Mouse (Mus musculus): ENCODE data around the gene Ocrl. TPM values are rescaled to one million over a fixed set of nuclear protein-coding genes. Genes with fewer than 3 reads are reported as not detected.

Ocrl gene
- total and polyA plus RNA-seq, 2 experiments from 2014 or later: 30.9 to 38.8 TPM

GRCm38 (mm10) chrX:47988024-47988423 is 75.8 kb downstream of the Ocrl start:
- Histone ChIP-seq H3K4me3 (ENCODE audit: low read depth, low read length) (no peak overlapping the region), H3K27me3 (ENCODE audit: insufficient read depth, low read length) (no peaks in the 10 kb centered on the region), H3K4me2 (ENCODE audit: low read depth, low read length, poor library complexity, severe bottlenecking) (no peak overlapping the region), H3K27ac (ENCODE audit: low read depth, low read length) (no peak overlapping the region), H3K36me3 (ENCODE audit: insufficient read depth, low read length) (no peaks in the 10 kb centered on the region), H3K9me3 (ENCODE audit: low read length) (no peaks in the 10 kb centered on the region), H3K9ac (replicated peaks; ENCODE audit: low read length, poor library complexity, severe bottlenecking) (no peak overlapping the region), H3K4me1 (ENCODE audit: insufficient read depth, low read length) (no peaks in the 10 kb centered on the region)
- DNase-seq (ENCODE audit: low spot score) (no peak), ATAC-seq (ENCODE audit: low FRiP score) (no peak)
- 82% methylated on average over 8 of the region's 8 CpGs for WGBS
- TF ChIP-seq CTCF (IDR thresholded peaks at IDR 0.05): no peak

GRCm38 (mm10) chrX:47992606-47993005 is 80.4 kb downstream of the Ocrl start:
- 28% methylated on average over 8 of the region's 8 CpGs for WGBS
- Histone ChIP-seq H3K27ac (ENCODE audit: low read depth, low read length) (no peak overlapping the region), H3K4me2 (ENCODE audit: low read depth, low read length, poor library complexity, severe bottlenecking) (peak overlapping the region; percentile 18; the same call in 1 of the 2 replicates), H3K4me3 (ENCODE audit: low read depth, low read length) (no peak overlapping the region), H3K9ac (replicated peaks; ENCODE audit: low read length, poor library complexity, severe bottlenecking) (no peak overlapping the region), H3K27me3 (ENCODE audit: insufficient read depth, low read length) (no peaks in the 10 kb centered on the region), H3K36me3 (ENCODE audit: insufficient read depth, low read length) (no peaks in the 10 kb centered on the region), H3K4me1 (ENCODE audit: insufficient read depth, low read length) (no peaks in the 10 kb centered on the region), H3K9me3 (ENCODE audit: low read length) (no peaks in the 10 kb centered on the region)
- TF ChIP-seq CTCF (IDR thresholded peaks at IDR 0.05): peak; percentile 85
- ATAC-seq (ENCODE audit: low FRiP score): peak; percentile 38; the same call in 1 of the 2 replicates
- peak; percentile 76 for DNase-seq (ENCODE audit: low spot score)

DNA sequence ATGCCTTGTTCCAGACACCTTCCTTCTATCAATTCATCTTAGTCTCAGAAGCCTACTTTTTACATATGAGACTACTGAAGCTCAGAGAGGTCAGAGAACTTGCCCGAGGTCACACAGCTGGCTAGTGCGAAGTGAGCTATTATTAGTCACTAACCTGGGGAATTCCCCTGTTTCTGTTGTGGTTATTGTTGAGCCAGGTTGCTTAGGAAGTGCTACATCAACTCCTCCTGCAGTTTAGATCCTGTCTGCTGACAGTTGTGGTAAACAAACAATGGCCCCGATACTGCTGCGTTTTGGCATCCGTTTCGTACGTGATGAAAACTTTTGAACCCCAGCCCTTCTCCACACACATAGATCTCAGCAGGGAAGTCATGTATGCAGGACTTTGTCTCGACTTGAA is 86.2 kb downstream of the Ocrl start:
- no peak overlapping the region for H3K9ac ChIP-seq (replicated peaks; ENCODE audit: low read length, poor library complexity, severe bottlenecking)
- H3K4me1 ChIP-seq (ENCODE audit: insufficient read depth, low read length): no peaks in the 10 kb centered on the region
- no peaks in the 10 kb centered on the region for H3K36me3 ChIP-seq (ENCODE audit: insufficient read depth, low read length)
- ATAC-seq (ENCODE audit: low FRiP score) (no peak), DNase-seq (ENCODE audit: low spot score) (no peak)
- H3K4me3 ChIP-seq (ENCODE audit: low read depth, low read length): no peak overlapping the region
- no peak overlapping the region for H3K4me2 ChIP-seq (ENCODE audit: low read depth, low read length, poor library complexity, severe bottlenecking)
- H3K27ac ChIP-seq (ENCODE audit: low read depth, low read length): no peak overlapping the region
- no peaks in the 10 kb centered on the region for H3K27me3 ChIP-seq (ENCODE audit: insufficient read depth, low read length)
- no peak for TF ChIP-seq CTCF (IDR thresholded peaks at IDR 0.05)
- WGBS: 87% methylated on average over 8 of the region's 8 CpGs
- H3K9me3 ChIP-seq (ENCODE audit: low read length): no peaks in the 10 kb centered on the region

GRCm38 (mm10) chrX:48001151-48001550 is 89.0 kb downstream of the Ocrl start:
- DNase-seq (ENCODE audit: low spot score) (no peak), ATAC-seq (ENCODE audit: low FRiP score) (no peak)
- Histone ChIP-seq H3K27me3 (ENCODE audit: insufficient read depth, low read length) (no peaks in the 10 kb centered on the region), H3K27ac (ENCODE audit: low read depth, low read length) (no peak overlapping the region), H3K36me3 (ENCODE audit: insufficient read depth, low read length) (no peaks in the 10 kb centered on the region), H3K9me3 (ENCODE audit: low read length) (no peaks in the 10 kb centered on the region), H3K4me2 (ENCODE audit: low read depth, low read length, poor library complexity, severe bottlenecking) (no peak overlapping the region), H3K4me1 (ENCODE audit: insufficient read depth, low read length) (no peaks in the 10 kb centered on the region), H3K9ac (replicated peaks; ENCODE audit: low read length, poor library complexity, severe bottlenecking) (no peak overlapping the region), H3K4me3 (ENCODE audit: low read depth, low read length) (no peak overlapping the region)
- WGBS: 78% methylated on average over 7 of the region's 7 CpGs
- no peak for TF ChIP-seq CTCF (IDR thresholded peaks at IDR 0.05)

GRCm38 (mm10) chrX:48004786-48005185 is 92.6 kb downstream of the Ocrl start:
- no peak overlapping the region for H3K27ac ChIP-seq (ENCODE audit: low read depth, low read length)
- H3K9me3 ChIP-seq (ENCODE audit: low read length): no peaks in the 10 kb centered on the region
- no peak for TF ChIP-seq CTCF (IDR thresholded peaks at IDR 0.05)
- no peak overlapping the region for H3K4me2 ChIP-seq (ENCODE audit: low read depth, low read length, poor library complexity, severe bottlenecking)
- no peak overlapping the region for H3K4me3 ChIP-seq (ENCODE audit: low read depth, low read length)
- DNase-seq (ENCODE audit: low spot score) (no peak), ATAC-seq (ENCODE audit: low FRiP score) (no peak)
- no peaks in the 10 kb centered on the region for H3K4me1 ChIP-seq (ENCODE audit: insufficient read depth, low read length)
- no peak overlapping the region for H3K9ac ChIP-seq (replicated peaks; ENCODE audit: low read length, poor library complexity, severe bottlenecking)
- no peaks in the 10 kb centered on the region for H3K36me3 ChIP-seq (ENCODE audit: insufficient read depth, low read length)
- H3K27me3 ChIP-seq (ENCODE audit: insufficient read depth, low read length): no peaks in the 10 kb centered on the region
- 81% methylated on average over 1 of the region's 1 CpGs for WGBS

DNA sequence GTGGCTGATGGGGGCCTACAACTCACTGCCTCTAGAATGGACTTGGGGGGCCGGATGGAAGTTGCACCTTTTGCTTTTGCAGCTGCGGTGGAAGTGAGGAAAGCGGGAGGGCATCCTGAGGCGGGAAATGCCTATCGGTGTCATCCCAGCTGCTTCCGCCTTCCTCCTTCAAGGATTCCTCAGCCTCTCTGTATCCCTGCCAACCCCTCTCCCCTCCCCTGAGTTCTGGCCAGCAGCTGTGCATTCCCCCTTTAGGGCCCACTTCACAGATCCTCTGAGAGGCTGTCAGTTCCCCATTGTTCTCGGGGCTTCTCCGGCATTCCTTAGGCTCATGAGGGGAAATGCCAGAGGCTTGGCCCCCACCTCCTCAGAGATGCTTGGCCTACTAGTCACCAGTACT is 93.9 kb downstream of the Ocrl start:
- no peaks in the 10 kb centered on the region for H3K9me3 ChIP-seq (ENCODE audit: low read length)
- H3K4me2 ChIP-seq (ENCODE audit: low read depth, low read length, poor library complexity, severe bottlenecking): no peak overlapping the region
- H3K4me1 ChIP-seq (ENCODE audit: insufficient read depth, low read length): no peaks in the 10 kb centered on the region
- H3K9ac ChIP-seq (replicated peaks; ENCODE audit: low read length, poor library complexity, severe bottlenecking): no peak overlapping the region
- no peaks in the 10 kb centered on the region for H3K27me3 ChIP-seq (ENCODE audit: insufficient read depth, low read length)
- 66% methylated on average over 8 of the region's 8 CpGs for WGBS
- TF ChIP-seq CTCF (IDR thresholded peaks at IDR 0.05): no peak
- no peak for DNase-seq (ENCODE audit: low spot score)
- no peak overlapping the region for H3K27ac ChIP-seq (ENCODE audit: low read depth, low read length)
- H3K4me3 ChIP-seq (ENCODE audit: low read depth, low read length): no peak overlapping the region
- ATAC-seq (ENCODE audit: low FRiP score): no peak
- H3K36me3 ChIP-seq (ENCODE audit: insufficient read depth, low read length): no peaks in the 10 kb centered on the region

All from midbrain, postnatal 0 days (tissue).